Mouse (Mus musculus): ENCODE measurements at regions not wholly inside any gene's neighbourhood (a gene's known extent, or its start where the extent isn't known, plus 50 kb on each side); places are given as distances from the start of the nearest gene placed in this dataset.
A peak's percentile ranks its signal among the peaks of the same experiment; 100 is the strongest.

- no peak for DNase-seq
These were observed 90.8 kb downstream of the Rpe65 start for GRCm38 (mm10) chr3:159689743-159690142.

GRCm38 (mm10) chr3:159724340-159725119 lies 114.9 kb upstream of the Wls start:
- DNase-seq = no peak

DNA sequence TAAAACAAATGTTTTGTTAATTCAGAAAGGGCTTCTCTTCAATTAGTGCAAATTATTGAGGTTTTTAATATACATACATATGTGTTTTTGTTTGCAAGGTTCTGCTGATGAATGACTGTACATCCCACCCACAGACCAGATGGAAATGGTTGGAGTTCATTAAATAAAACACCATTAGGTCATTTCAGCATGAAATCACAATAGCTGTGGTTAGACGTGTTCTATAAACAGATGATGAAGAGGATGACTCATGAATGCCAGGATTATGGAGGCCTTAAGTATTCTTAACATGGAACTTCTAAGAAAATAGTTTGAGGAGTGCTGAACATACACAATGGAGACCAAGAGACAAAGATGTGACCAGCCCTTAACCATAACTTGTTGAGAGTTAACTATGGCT lies 107.3 kb upstream of the Wls start:
- no peak for DNase-seq

GRCm38 (mm10) chr3:159733141-159733540 lies 106.3 kb upstream of the Wls start:
- no peak for DNase-seq

GRCm38 (mm10) chr3:159734547-159734946 lies 104.9 kb upstream of the Wls start:
- DNase-seq = no peak

- no peak for DNase-seq
These were observed 103.4 kb upstream of the Wls start for GRCm38 (mm10) chr3:159736070-159736469.

- DNase-seq = no peak
These were observed 98.7 kb upstream of the Wls start for GRCm38 (mm10) chr3:159740600-159741279.

DNA sequence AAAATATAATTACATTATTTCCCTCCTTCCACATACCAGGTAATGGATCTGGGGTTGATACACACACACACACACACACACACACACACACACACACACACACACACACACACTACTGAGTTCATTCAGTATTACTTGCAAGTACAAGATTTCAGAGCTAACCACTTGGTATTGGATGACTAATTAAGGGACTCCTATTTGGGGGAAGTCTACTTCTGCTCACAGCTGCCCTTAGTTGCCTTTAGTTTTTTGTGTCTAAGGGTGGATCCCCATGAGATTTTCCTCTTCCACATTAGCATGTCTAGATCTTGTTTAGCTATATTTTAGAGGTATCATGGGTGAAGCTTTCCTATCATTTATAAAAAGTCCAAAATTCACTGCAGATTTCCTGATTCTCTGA lies 97.7 kb upstream of the Wls start:
- DNase-seq = no peak

- no peak for DNase-seq
These were observed 79.7 kb upstream of the Wls start for GRCm38 (mm10) chr3:159759740-159760139.

DNA sequence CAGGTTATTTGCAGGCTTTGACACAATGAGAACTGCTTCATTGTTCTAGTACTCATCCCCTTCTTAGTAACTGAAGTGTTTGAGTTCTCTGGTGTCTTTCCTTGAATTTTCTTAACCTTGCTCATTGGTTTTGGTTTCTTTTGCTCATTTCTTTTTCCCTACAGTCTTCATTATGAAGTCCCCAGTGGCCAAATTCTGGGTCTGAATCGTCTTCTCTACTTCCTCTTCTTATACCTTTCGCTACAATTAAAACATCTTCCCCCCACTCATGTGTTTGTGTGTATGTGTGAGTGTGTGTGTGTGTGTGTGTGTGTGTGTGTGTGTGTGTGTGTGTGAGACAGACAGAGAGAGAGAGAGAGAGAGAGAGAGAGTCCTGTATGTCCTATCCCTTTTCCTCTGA lies 79.2 kb upstream of the Wls start:
- no peak for DNase-seq

- no peak for DNase-seq
These were observed 78.5 kb upstream of the Wls start for GRCm38 (mm10) chr3:159760949-159761348.

DNA sequence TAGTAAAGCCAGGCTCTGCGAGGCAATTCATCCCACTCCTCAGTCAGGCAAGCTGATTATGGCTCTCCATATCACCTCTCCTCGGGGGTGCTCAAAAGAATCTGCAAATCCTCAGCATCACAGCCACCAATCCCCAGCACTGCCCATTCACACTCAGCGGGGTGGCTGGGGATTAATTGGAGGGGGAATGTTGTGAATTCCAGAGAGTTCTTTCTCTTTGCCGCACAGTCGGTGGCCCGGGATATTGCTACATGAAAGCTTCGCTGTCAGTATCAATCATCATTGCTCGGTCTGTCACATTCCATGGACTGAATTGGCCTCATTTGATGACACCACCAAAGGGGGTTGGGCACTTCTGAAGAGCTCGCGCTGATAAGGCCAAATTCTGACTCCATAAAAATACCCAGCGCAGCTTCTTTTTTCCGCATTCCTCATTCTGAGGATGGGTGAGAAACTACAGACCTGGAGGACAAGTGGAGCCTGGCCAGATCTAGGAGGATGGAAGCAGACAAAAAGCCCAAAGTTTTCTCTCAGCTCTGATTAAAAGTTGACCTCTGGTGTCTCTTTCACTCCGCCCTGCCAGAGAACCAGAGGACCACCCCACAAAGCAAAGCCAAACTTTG lies 57.1 kb upstream of the Wls start:
- DNase-seq = peak; percentile 4

GRCm38 (mm10) chr3:159787776-159788175 lies 51.7 kb upstream of the Wls start:
- DNase-seq = no peak
